Mouse (Mus musculus) testis, adult 2 months (tissue): ENCODE data around the gene Arhgef3.

ENCODE experiments used
- CTCF ChIP-seq: fragments of 200-500 bp; IDR thresholded peaks from 2 replicates; pipeline ENCODE4 v1.5.1; 2012; ENCODE audit warnings: low read depth, mild to moderate bottlenecking, inconsistent platforms, low read length, moderate library complexity; ENCODE audit not compliant: control insufficient read depth, insufficient read depth, insufficient replicate concordance
- POLR2A ChIP-seq: fragments of 200-500 bp; IDR thresholded peaks from 2 replicates; pipeline ENCODE4 v1.6.1; 2012; ENCODE audit warnings: low read depth, mild to moderate bottlenecking, inconsistent platforms, low read length, moderate library complexity; ENCODE audit not compliant: control insufficient read depth

- TF ChIP-seq CTCF (no peak), POLR2A (no peak)
These were observed 216.9 kb downstream of the Arhgef3 start for GRCm38 (mm10) chr14:27331490-27332035.
